Mouse (Mus musculus) liver, postnatal 0 days (tissue): ENCODE measurements at regions not wholly inside any gene's neighbourhood (a gene's known extent, or its start where the extent isn't known, plus 50 kb on each side); places are given as distances from the start of the nearest gene placed in this dataset.

Experiments
- ATAC-seq: fragments of 200-750 bp; cut with Nextera tagmentation; 2 replicates; pipeline ENCODE4 v1.8.0; 2017; ENCODE audit warnings: mild to moderate bottlenecking, moderate library complexity
- DNase-seq: peaks from one replicate; pipeline ENCODE4 v3.0.0-alpha.2; 2016
- H3K27ac ChIP-seq: fragments of 300-500 bp; sonication (generic); 2 replicates; pipeline ENCODE4 v1.5.1; 2014; ENCODE audit warnings: antibody characterized with exemption, moderate library complexity, mild to moderate bottlenecking, low read depth
- H3K27me3 ChIP-seq: fragments of 300-500 bp; sonication (generic); 2 replicates; pipeline ENCODE4 v1.6.1; 2014; ENCODE audit warnings: low read length, control low read depth, mixed read lengths; ENCODE audit not compliant: insufficient read depth
- H3K36me3 ChIP-seq: fragments of 300-500 bp; sonication (generic); replicated peaks from 2 replicates; pipeline ENCODE4 v1.6.1; 2014; ENCODE audit warnings: mild to moderate bottlenecking, control low read depth, low read length, moderate library complexity, mixed read lengths; ENCODE audit not compliant: insufficient read depth
- H3K4me1 ChIP-seq: fragments of 300-500 bp; sonication (generic); 2 replicates; pipeline ENCODE4 v1.6.1; 2014; ENCODE audit warnings: antibody characterized with exemption, mild to moderate bottlenecking, control low read depth; ENCODE audit not compliant: insufficient read depth
- H3K4me2 ChIP-seq: fragments of 300-500 bp; sonication (generic); 2 replicates; pipeline ENCODE4 v1.6.1; 2014; ENCODE audit warnings: low read depth, mild to moderate bottlenecking, low read length, moderate library complexity, mixed read lengths
- H3K4me3 ChIP-seq: fragments of 300-500 bp; sonication (generic); 2 replicates; pipeline ENCODE4 v1.5.1; 2014; ENCODE audit warnings: low read depth, low read length
- H3K9ac ChIP-seq: fragments of 300-500 bp; sonication (generic); replicated peaks from 2 replicates; pipeline ENCODE4 v1.6.1; 2014; ENCODE audit warnings: mild to moderate bottlenecking, moderate library complexity
- H3K9me3 ChIP-seq: fragments of 300-500 bp; sonication (generic); 2 replicates; pipeline ENCODE4 v1.6.1; 2016; ENCODE audit warnings: mild to moderate bottlenecking, control low read depth, low read length, mixed read lengths
- CTCF ChIP-seq: sonication (generic); IDR thresholded peaks from 2 replicates; pipeline ENCODE4 v1.5.1; 2016; ENCODE audit warnings: antibody characterized with exemption, low read depth
- EP300 ChIP-seq: IDR thresholded peaks from 2 replicates; pipeline ENCODE4 v1.6.1; 2016; ENCODE audit warnings: antibody characterized with exemption, low read depth, mild to moderate bottlenecking
- WGBS: fragments of 180-500 bp; shearing (Covaris S2); extraction: QIAGEN DNeasy Blood & Tissue Kit; methylation state at CpG from one replicate; pipeline ENCODE4 v1.1.7; 2014; ENCODE audit not compliant: insufficient replicate concordance; 5-methylcytosine and 5-hydroxymethylcytosine counted together

DNA sequence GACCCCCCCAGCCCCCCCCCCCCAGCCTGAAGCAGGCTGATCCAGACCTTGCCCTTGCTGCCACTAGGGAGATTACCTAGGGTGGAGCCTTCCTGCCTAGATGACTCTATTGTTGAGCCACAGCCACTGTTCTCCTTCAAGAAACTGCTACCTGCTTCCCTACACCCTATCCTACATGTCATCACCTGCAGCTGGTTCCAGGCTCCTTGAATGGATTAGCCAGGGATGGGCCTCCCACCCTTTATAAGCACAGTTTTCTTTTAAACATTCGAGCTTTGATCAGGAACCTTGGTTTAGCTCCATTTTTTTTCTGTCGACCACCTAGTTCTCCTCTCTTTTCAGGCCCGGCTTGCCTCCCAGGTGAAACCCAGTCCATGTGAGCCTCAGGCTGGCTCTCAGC is 792.8 kb upstream of the Nr2f1 start:
- DNase-seq (no peak), ATAC-seq (no peak)
- no peak overlapping the region for H3K9ac ChIP-seq
- H3K27ac ChIP-seq, result no peak overlapping the region
- H3K4me3 ChIP-seq, result no peak overlapping the region
- no peaks in the 10 kb centered on the region for H3K36me3 ChIP-seq
- WGBS, result 74% methylated on average over 3 of the region's 3 CpGs
- TF ChIP-seq EP300 (no peak), CTCF (no peak)
- H3K4me2 ChIP-seq, result no peak overlapping the region
- H3K27me3 ChIP-seq, result no peaks in the 10 kb centered on the region
- no peaks in the 10 kb centered on the region for H3K9me3 ChIP-seq
- no peaks in the 10 kb centered on the region for H3K4me1 ChIP-seq

- TF ChIP-seq EP300 (no peak), CTCF (no peak)
- Histone ChIP-seq H3K4me1 (no peaks in the 10 kb centered on the region), H3K4me3 (no peak overlapping the region), H3K36me3 (no peaks in the 10 kb centered on the region), H3K4me2 (no peak overlapping the region), H3K27me3 (no peaks in the 10 kb centered on the region), H3K9ac (no peak overlapping the region), H3K27ac (no peak overlapping the region), H3K9me3 (no peaks in the 10 kb centered on the region)
- no peak for DNase-seq
- WGBS, result 27% methylated on average over 3 of the region's 3 CpGs
- no peak for ATAC-seq
Observed at GRCm38 (mm10) chr13:78985921-78986320, 786.4 kb upstream of the Nr2f1 start.

DNA sequence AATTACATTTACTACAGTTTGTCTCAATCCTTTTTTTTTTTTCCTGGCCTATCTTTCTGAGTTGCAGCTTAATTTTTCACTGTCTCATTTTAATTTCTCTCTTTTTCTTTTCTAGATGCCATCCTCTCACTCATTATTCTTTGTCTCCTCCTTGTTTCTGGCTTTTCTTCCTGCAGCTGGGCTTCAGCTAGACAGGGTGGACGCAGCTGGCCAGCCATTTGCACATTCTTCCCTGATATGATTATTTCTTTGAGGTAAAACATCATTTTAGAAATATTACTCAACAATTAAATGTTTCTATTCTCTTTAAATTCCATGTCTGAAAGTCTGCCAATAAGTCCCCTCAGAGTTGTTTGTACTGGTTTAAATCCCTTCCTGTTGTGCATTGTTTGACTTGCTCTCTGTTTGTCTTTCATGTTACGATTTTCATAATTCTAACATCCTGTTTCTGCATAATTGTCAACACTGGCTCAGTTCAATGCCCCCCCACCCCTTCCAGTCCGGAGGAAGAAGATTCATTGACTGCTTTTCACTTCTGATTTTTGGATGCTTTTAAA is 777.7 kb upstream of the Nr2f1 start:
- Histone ChIP-seq H3K4me1 (no peaks in the 10 kb centered on the region), H3K4me2 (no peak overlapping the region), H3K36me3 (no peaks in the 10 kb centered on the region), H3K27ac (no peak overlapping the region), H3K9ac (no peak overlapping the region), H3K27me3 (no peaks in the 10 kb centered on the region), H3K9me3 (no peaks in the 10 kb centered on the region), H3K4me3 (no peak overlapping the region)
- no peak for ATAC-seq
- DNase-seq, result no peak
- 60% methylated on average over 3 of the region's 3 CpGs for WGBS
- TF ChIP-seq EP300 (no peak), CTCF (no peak)

DNA sequence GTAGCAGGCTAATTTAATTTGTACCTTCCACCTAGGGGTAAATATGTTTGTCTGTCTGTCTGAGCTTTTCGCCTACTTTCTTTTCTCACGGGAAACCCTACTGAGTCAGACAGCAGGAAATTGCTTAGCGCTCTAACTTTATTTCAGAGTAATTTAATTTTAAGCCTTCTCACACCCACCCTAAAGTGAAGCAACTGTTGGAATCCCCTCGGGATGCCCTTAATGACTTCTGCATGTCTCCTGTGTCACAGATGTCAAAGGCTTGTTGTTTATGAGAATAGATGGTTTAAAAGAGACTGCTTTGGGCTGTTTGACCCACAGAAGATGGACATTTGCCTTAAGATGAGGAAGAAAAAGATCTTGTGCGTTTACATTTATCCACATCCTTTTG is 738.8 kb upstream of the Nr2f1 start:
- no peak overlapping the region for H3K4me2 ChIP-seq
- no peaks in the 10 kb centered on the region for H3K9me3 ChIP-seq
- no peak for ATAC-seq
- H3K4me1 ChIP-seq, result no peaks in the 10 kb centered on the region
- WGBS, result 62% methylated on average over 5 of the region's 5 CpGs
- no peak overlapping the region for H3K4me3 ChIP-seq
- H3K36me3 ChIP-seq, result no peaks in the 10 kb centered on the region
- H3K27me3 ChIP-seq, result no peaks in the 10 kb centered on the region
- DNase-seq, result no peak
- TF ChIP-seq EP300 (no peak), CTCF (no peak)
- no peak overlapping the region for H3K27ac ChIP-seq
- no peak overlapping the region for H3K9ac ChIP-seq

GRCm38 (mm10) chr13:78937389-78938350 is 738.1 kb upstream of the Nr2f1 start:
- ATAC-seq, result no peak
- 64% methylated on average over 7 of the region's 7 CpGs for WGBS
- no peak for TF ChIP-seq CTCF
- no peak for TF ChIP-seq EP300

GRCm38 (mm10) chr13:78935990-78936650 is 736.6 kb upstream of the Nr2f1 start:
- Histone ChIP-seq H3K9me3 (no peaks in the 10 kb centered on the region), H3K4me3 (no peak overlapping the region), H3K4me2 (no peak overlapping the region), H3K4me1 (no peaks in the 10 kb centered on the region), H3K27me3 (no peaks in the 10 kb centered on the region), H3K9ac (no peak overlapping the region), H3K27ac (no peak overlapping the region), H3K36me3 (no peaks in the 10 kb centered on the region)
- ATAC-seq (no peak), DNase-seq (no peak)
- no peak for TF ChIP-seq EP300
- no peak for TF ChIP-seq CTCF
- 54% methylated on average over 3 of the region's 3 CpGs for WGBS

More at GRCm38 (mm10) chr13:78937389-78938350, 738.1 kb upstream of the Nr2f1 start:
- Histone ChIP-seq H3K27ac (no peak overlapping the region), H3K9ac (no peak overlapping the region), H3K9me3 (no peaks in the 10 kb centered on the region), H3K27me3 (no peaks in the 10 kb centered on the region), H3K4me2 (no peak overlapping the region), H3K4me1 (no peaks in the 10 kb centered on the region), H3K4me3 (no peak overlapping the region), H3K36me3 (no peaks in the 10 kb centered on the region)
- no peak for DNase-seq
